ENCODE assay signal across 27 mouse cellular contexts in genomic region chr10:74335412-74335811, GRCm38 (mm10).
"Had no signal": no experiment of that assay in that cellular context is flagged by ENCODE, and none has a peak within 500 bp of the region (broad histone marks: within the 10 kb centered on the region; RNA-seq: fewer than 3 reads in every experiment).

No protein-coding gene starts in this region.

- H3K4me1 ChIP-seq: heart, embryonic 13.5 days; heart, embryonic 15.5 days; hindbrain, embryonic 10.5 days; intestine, embryonic 15.5 days; kidney, embryonic 15.5 days; limb, embryonic 13.5 days; limb, embryonic 15.5 days had no signal

- H3K4me2 ChIP-seq: heart, embryonic 11.5 days; heart, embryonic 13.5 days; heart, embryonic 15.5 days; hindbrain, embryonic 14.5 days; intestine, embryonic 15.5 days; kidney, embryonic 15.5 days; limb, embryonic 13.5 days; limb, embryonic 15.5 days had no signal

- H3K36me3 ChIP-seq: heart, embryonic 13.5 days; heart, embryonic 15.5 days; hindbrain, embryonic 10.5 days; intestine, embryonic 15.5 days; kidney, embryonic 15.5 days; limb, embryonic 13.5 days; limb, embryonic 15.5 days had no signal

- H3K9me3 ChIP-seq: heart, embryonic 13.5 days; heart, embryonic 15.5 days; hindbrain, embryonic 10.5 days; intestine, embryonic 15.5 days; kidney, embryonic 15.5 days; limb, embryonic 13.5 days; limb, embryonic 15.5 days had no signal

- H3K27ac ChIP-seq: heart, adult 2 months; heart, embryonic 13.5 days; heart, embryonic 15.5 days; hindbrain, embryonic 10.5 days; hindbrain, embryonic 14.5 days; intestine, embryonic 15.5 days; kidney, embryonic 15.5 days; kidney, postnatal 0 days; layer of hippocampus, adult 2 months; limb, embryonic 13.5 days; limb, embryonic 15.5 days had no signal

- DNase-seq: forebrain, postnatal 0 days; gastrocnemius, postnatal 14 days; gastrocnemius, postnatal 36 days; heart, adult 11 months; heart, adult 2 months; heart, postnatal 14 days; heart, postnatal 36 days; kidney, adult 18-20 months; kidney, adult 9 months; kidney, postnatal 14 days; kidney, postnatal 36 days; layer of hippocampus, postnatal 36 days; left cerebral cortex, postnatal 4 days had no signal

- H3K27me3 ChIP-seq: heart, embryonic 13.5 days; heart, embryonic 15.5 days; intestine, embryonic 15.5 days; kidney, embryonic 15.5 days; limb, embryonic 13.5 days; limb, embryonic 15.5 days had no signal

- ATAC-seq: forebrain, postnatal 0 days; hindbrain, embryonic 16.5 days; inflammation-experienced regulatory T-cells, adult 6 months; intestine, embryonic 15.5 days; intestine, postnatal 0 days had no signal

- H3K9ac ChIP-seq: forebrain, postnatal 0 days; heart, embryonic 13.5 days; heart, embryonic 15.5 days; hindbrain, embryonic 14.5 days; intestine, embryonic 15.5 days; kidney, embryonic 15.5 days; limb, embryonic 13.5 days; limb, embryonic 15.5 days had no signal

- H3K4me3 ChIP-seq: heart, adult 2 months; heart, embryonic 13.5 days; heart, embryonic 15.5 days; hindbrain, embryonic 10.5 days; intestine, embryonic 15.5 days; kidney, embryonic 15.5 days; layer of hippocampus, adult 2 months; limb, embryonic 13.5 days; limb, embryonic 15.5 days had no signal
